Mouse (Mus musculus) lung, postnatal 0 days (tissue): ENCODE measurements around the gene Nfia. TPM values are rescaled to one million over a fixed set of nuclear protein-coding genes. Genes with fewer than 3 reads are reported as not detected.

Experiments used
- ATAC-seq: fragments of 200-750 bp; cut with Nextera tagmentation; 2 replicates; pipeline ENCODE4 v1.8.0; 2017; ENCODE audit warnings: moderate library complexity
- DNase-seq: peaks from one replicate; pipeline ENCODE4 v3.0.0-alpha.2; 2016; ENCODE audit warnings: low spot score
- H3K27ac ChIP-seq: fragments of 300-500 bp; sonication (generic); 2 replicates; pipeline ENCODE4 v1.5.1; 2014; ENCODE audit warnings: antibody characterized with exemption, mild to moderate bottlenecking, low read length, mixed read lengths
- H3K27me3 ChIP-seq: fragments of 300-500 bp; sonication (generic); replicated peaks from 2 replicates; pipeline ENCODE4 v1.6.1; 2014; ENCODE audit warnings: low read length, mixed read lengths; ENCODE audit not compliant: insufficient read depth
- H3K36me3 ChIP-seq: fragments of 300-500 bp; sonication (generic); 2 replicates; pipeline ENCODE4 v1.6.1; 2014; ENCODE audit warnings: low read length, mixed read lengths; ENCODE audit not compliant: insufficient read depth
- H3K4me1 ChIP-seq: fragments of 300-500 bp; sonication (generic); 2 replicates; pipeline ENCODE4 v1.6.1; 2014; ENCODE audit warnings: antibody characterized with exemption, low read depth, low read length, mixed read lengths; ENCODE audit not compliant: insufficient read depth
- H3K4me2 ChIP-seq: fragments of 300-500 bp; sonication (generic); replicated peaks from 2 replicates; pipeline ENCODE4 v1.6.1; 2014; ENCODE audit warnings: low read depth, mild to moderate bottlenecking, low read length, moderate library complexity, mixed read lengths
- H3K4me3 ChIP-seq: fragments of 300-500 bp; sonication (generic); 2 replicates; pipeline ENCODE4 v1.5.1; 2014; ENCODE audit warnings: low read depth, low read length
- H3K9ac ChIP-seq: fragments of 300-500 bp; sonication (generic); replicated peaks from 2 replicates; pipeline ENCODE4 v1.6.1; 2014; ENCODE audit warnings: low read depth, mild to moderate bottlenecking
- H3K9me3 ChIP-seq: fragments of 300-500 bp; sonication (generic); 2 replicates; pipeline ENCODE4 v1.6.1; 2016; ENCODE audit warnings: low read length, mixed read lengths
- CTCF ChIP-seq: IDR thresholded peaks from 2 replicates; pipeline ENCODE4 v1.5.1; 2016; ENCODE audit warnings: antibody characterized with exemption, mild to moderate bottlenecking
- EP300 ChIP-seq: IDR thresholded peaks from 2 replicates; pipeline ENCODE4 v1.6.1; 2016; ENCODE audit warnings: antibody characterized with exemption, mild to moderate bottlenecking, control low read depth
- WGBS: fragments of 180-500 bp; shearing (Covaris S2); extraction: QIAGEN DNeasy Blood & Tissue Kit; methylation state at CpG from one replicate; pipeline ENCODE4 v1.1.7; 2014; 5-methylcytosine and 5-hydroxymethylcytosine counted together
- polyA plus RNA-seq: library from polyadenylated mRNA; unstranded; fragments of >200 nt; fragmentation: Nextera tagmentation; extraction: Ambion mirVana; gene quantifications from 2 replicates; pipeline ENCODE4 v1.2.1, GENCODE M21; 2015

The Nfia gene
- polyA plus RNA-seq, 1 experiment from 2014 or later, result 40.5 TPM

GRCm38 (mm10) chr4:98004986-98005385, 232.5 kb downstream of the Nfia start:
- TF ChIP-seq EP300 (no peak), CTCF (no peak)
- Histone ChIP-seq H3K4me1 (peaks cover 19% of the 10 kb centered on the region; the same call in 1 of the 2 replicates), H3K27ac (peak overlapping the region; percentile 88), H3K9ac (no peak overlapping the region; the same call in 1 of the 2 replicates), H3K36me3 (no peaks in the 10 kb centered on the region), H3K27me3 (no peaks in the 10 kb centered on the region), H3K4me3 (no peak overlapping the region), H3K4me2 (no peak overlapping the region), H3K9me3 (no peaks in the 10 kb centered on the region)
- ATAC-seq (no peak), DNase-seq (no peak)
- WGBS, result 60% methylated on average over 6 of the region's 6 CpGs

DNA sequence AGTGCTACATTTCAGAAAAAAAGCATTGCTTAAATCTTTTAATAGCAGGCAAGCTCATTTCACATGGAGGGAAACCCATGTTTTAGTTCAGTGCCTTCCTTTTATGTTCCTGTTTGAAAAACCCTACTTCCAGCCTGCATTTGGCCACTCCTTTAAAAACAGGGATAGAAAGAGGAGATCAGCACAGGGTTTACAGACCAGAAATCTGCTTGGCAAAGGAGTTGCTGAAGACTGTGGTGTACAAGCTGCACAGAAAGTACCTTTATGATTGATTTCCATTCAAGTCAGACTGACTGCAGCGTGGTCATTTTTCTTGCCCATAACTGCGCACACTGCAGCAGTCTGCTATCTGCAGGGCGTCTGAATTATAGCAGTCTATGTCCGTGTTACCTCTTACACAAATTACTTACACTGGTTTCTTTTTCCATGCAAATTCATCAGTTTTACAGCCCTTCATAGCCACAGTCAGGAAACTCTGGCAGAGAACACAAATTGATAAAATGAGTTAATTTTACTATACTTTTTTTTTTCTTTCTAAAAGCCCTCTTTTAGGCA, 236.4 kb downstream of the Nfia start:
- no peaks in the 10 kb centered on the region for H3K9me3 ChIP-seq
- no peak overlapping the region for H3K4me2 ChIP-seq
- H3K4me3 ChIP-seq, result no peak overlapping the region
- H3K36me3 ChIP-seq, result no peaks in the 10 kb centered on the region
- 75% methylated on average over 4 of the region's 4 CpGs for WGBS
- peaks cover 10% of the 10 kb centered on the region; the same call in 1 of the 2 replicates for H3K4me1 ChIP-seq
- H3K27me3 ChIP-seq, result no peaks in the 10 kb centered on the region
- DNase-seq, result no peak
- ATAC-seq, result no peak
- H3K9ac ChIP-seq, result no peak overlapping the region
- H3K27ac ChIP-seq, result no peak overlapping the region
- TF ChIP-seq EP300 (no peak), CTCF (no peak)

DNA sequence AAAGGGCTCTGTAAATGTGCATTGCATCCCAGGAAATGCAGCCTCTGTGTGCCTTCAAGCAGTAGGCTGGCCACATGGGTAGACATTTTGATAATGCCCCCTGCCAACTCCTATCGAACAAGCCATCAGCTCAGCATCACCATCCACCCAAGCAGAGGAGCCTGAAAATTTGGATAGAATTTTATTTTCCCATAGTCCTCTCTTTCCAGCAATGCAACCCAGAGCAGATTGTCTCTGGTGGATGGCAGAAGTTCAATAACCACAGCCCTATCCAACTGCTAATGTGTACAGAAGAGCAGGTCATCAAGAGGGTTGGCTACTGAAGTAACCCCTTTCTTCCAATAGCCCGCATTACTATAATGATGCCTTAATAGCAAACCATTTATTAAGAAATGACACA, 237.4 kb downstream of the Nfia start:
- whole genome bisulfite sequencing, result 86% methylated on average over 2 of the region's 2 CpGs
- H3K9me3 ChIP-seq, result no peaks in the 10 kb centered on the region
- no peaks in the 10 kb centered on the region for H3K36me3 ChIP-seq
- no peak overlapping the region for H3K27ac ChIP-seq
- 0 out of 2 replicates have a peak, but pooled peaks cover 2% of the 10 kb centered on the region for H3K4me1 ChIP-seq
- no peak overlapping the region for H3K4me3 ChIP-seq
- no peak for DNase-seq
- H3K27me3 ChIP-seq, result no peaks in the 10 kb centered on the region
- ATAC-seq, result no peak
- no peak overlapping the region for H3K4me2 ChIP-seq
- TF ChIP-seq CTCF, result no peak
- no peak overlapping the region for H3K9ac ChIP-seq

GRCm38 (mm10) chr4:98019811-98020210, 247.3 kb downstream of the Nfia start:
- no peak overlapping the region for H3K27ac ChIP-seq
- no peak overlapping the region for H3K4me3 ChIP-seq
- ATAC-seq (no peak), DNase-seq (no peak)
- no peaks in the 10 kb centered on the region for H3K4me1 ChIP-seq
- H3K9me3 ChIP-seq, result no peaks in the 10 kb centered on the region
- TF ChIP-seq CTCF, result no peak
- no peak for TF ChIP-seq EP300
- no peaks in the 10 kb centered on the region for H3K27me3 ChIP-seq
- 84% methylated on average over 3 of the region's 3 CpGs for WGBS
- H3K36me3 ChIP-seq, result peaks cover 6% of the 10 kb centered on the region
- H3K9ac ChIP-seq, result no peak overlapping the region
- H3K4me2 ChIP-seq, result no peak overlapping the region

- H3K9me3 ChIP-seq, result no peaks in the 10 kb centered on the region
- H3K27ac ChIP-seq, result no peak overlapping the region
- H3K9ac ChIP-seq, result no peak overlapping the region
- DNase-seq, result no peak
- no peaks in the 10 kb centered on the region for H3K27me3 ChIP-seq
- H3K4me2 ChIP-seq, result no peak overlapping the region
- 88% methylated on average over 7 of the region's 7 CpGs for WGBS
- H3K4me1 ChIP-seq, result no peaks in the 10 kb centered on the region
- H3K4me3 ChIP-seq, result no peak overlapping the region
- ATAC-seq, result no peak
- H3K36me3 ChIP-seq, result peaks cover 6% of the 10 kb centered on the region
- TF ChIP-seq EP300 (no peak), CTCF (no peak)
Measured at GRCm38 (mm10) chr4:98020836-98021235, 248.3 kb downstream of the Nfia start.

- no peaks in the 10 kb centered on the region for H3K4me1 ChIP-seq
- WGBS, result 90% methylated on average over 6 of the region's 6 CpGs
- no peak overlapping the region for H3K27ac ChIP-seq
- no peak for TF ChIP-seq EP300
- no peak for TF ChIP-seq CTCF
- no peaks in the 10 kb centered on the region for H3K9me3 ChIP-seq
- H3K36me3 ChIP-seq, result peaks cover 6% of the 10 kb centered on the region; the same call in 1 of the 2 replicates
- no peak overlapping the region for H3K4me3 ChIP-seq
- H3K4me2 ChIP-seq, result no peak overlapping the region
- H3K9ac ChIP-seq, result no peak overlapping the region
- ATAC-seq, result no peak
- no peaks in the 10 kb centered on the region for H3K27me3 ChIP-seq
- DNase-seq, result no peak
Measured at GRCm38 (mm10) chr4:98023245-98023792, 250.8 kb downstream of the Nfia start.
